Mouse (Mus musculus): ENCODE data around the gene Igf1r.

DNA sequence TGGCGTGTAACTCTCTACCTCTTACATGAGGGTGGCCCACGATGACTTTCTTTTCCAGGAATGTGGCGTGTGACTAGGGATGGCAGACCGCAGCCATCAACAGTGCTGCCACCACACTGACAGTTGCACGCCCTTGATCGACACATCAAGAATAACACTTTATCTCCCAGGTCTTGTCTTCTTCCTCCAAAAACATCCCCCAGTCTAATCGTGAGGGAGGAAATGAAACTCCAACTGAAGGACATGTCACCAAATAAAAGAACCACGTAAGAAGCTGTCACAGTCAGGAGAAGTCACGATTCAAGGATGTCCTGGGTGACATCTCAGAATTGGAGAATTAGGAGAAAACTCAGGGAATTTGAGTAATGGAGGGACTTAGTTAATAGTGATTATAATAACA is 8.8 kb upstream of the Igf1r start:
- TF ChIP-seq CTCF (IDR thresholded peaks at IDR 0.05) = no peak
- no peak for TF ChIP-seq POLR2A (IDR thresholded peaks at IDR 0.05; ENCODE audit: insufficient read depth, low read depth, low read length)
